Mouse (Mus musculus): Measurements from ENCODE around the gene Ackr2.
A peak's percentile ranks its signal among the peaks of the same experiment; 100 is the strongest.

The Ackr2 gene

DNA sequence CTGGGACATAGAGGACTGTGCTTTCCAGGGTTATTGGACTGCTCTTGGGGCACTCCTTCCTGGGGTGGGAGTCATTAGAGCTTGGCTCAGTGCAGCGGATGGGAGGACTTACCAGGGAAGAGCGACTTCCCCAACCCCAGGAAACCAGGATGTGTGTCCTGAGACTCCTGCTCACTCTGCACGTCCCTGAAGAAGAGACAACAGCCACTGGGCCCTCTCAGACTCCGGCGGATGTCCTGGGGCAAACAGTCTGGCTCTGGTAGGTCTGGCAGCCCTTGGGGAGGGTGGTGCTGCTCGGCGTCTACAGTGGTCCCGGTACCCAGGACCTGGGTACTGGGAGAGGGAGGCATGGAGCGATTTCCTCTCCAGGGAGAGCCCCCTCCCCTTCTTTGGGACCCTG, at the start of gene Ackr2:
TSS of gene Ackr2 (plus strand) at position 111 of the 400 bp plus-strand sequence.
- DNase-seq (ENCODE audit: low spot score in 2 of 2) = no peak

DNA sequence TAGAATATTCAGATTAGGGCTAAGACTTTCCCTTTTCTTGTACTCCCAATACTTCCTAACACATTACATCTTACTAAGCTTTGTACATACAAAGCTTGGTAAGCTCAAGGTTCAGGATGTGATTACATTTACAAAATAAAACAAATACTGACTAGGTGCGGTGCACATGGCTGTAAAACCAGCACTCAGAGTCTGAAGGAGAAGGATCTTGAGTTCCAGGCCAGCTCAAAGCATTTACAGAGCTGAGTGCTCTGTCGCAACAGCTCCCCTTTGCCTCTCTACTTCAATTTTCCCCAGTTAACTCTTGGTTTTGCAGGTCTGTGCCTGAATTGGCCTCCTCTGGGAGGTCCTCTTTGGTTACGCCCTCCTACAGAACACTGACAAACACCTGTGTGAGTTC, 43.9 kb upstream of the Ackr2 start:
- no peak for DNase-seq (ENCODE audit: low spot score in 2 of 2)

DNA sequence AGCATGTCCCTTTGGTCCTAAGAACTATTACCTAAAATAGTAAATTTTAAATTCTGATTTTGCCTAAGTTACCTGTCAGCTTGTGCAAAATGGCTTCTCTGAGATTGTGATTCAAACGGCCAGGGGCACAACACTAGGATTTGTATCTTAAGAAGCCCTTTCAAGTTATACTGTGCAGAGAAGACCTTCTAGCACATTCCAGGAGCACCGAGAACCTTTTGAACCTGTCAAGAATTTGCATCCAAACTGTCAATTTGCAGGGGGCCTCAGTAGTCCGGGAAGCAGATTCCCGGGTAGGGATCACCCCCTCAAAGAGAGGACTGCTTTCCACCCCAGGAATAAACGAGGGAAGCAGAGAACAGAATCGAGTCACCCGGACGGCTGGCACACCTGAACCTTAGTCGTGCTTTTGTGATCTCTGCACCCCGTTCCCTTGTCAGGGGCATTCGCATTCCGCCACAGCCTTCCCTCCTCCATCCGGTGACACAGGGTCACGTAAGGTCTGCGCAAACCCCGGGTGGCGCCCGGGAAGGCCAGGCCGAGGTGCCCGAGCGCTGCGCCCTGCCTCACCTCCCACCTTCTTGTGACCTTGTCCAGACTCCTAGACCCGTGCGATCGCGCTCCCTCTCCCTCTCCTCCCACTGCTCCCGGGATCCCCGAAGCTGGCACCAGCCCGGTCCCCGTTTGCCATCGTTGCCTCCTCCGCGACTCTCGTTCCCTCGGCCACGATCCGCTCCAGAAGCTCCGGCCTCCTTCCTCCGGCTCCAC, 41.3 kb upstream of the Ackr2 start:
- no peak for DNase-seq (ENCODE audit: low spot score in 2 of 2)

DNA sequence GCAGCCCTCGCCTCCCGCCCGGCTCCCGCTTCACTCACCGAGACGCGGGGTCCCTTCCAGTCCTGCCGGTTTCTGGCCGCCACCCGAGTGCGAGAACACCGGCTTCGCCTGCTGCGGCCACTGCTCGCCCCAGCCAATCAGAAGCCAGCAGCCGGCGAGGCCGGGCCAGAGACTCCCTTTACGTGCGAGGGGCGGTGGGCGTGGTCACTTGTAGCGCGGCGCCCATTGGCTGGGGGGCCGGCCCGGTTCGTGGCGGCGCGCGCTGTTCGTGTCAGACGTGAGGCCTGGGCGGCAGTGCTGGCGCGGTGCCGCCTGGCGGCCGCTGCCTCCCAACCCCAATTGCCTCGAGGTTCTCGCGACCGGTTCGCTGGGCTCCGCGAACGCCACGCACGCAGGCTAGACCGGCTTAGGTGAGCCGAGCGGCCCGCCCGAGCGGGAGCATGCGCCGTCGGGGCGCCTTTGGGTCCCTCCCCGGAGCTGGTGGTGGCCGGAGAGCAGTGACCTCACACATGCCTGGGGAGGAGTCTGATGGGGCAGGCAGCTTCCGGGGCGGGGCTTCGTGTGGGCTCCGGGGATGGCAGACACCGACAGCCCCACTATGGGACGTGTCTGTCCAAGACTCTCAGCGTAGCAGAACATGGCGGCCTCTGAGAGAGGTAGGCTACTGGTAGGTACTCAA, 40.5 kb upstream of the Ackr2 start:
- DNase-seq (ENCODE audit: low spot score in 2 of 2) = peak; percentile 97 to 98

DNA sequence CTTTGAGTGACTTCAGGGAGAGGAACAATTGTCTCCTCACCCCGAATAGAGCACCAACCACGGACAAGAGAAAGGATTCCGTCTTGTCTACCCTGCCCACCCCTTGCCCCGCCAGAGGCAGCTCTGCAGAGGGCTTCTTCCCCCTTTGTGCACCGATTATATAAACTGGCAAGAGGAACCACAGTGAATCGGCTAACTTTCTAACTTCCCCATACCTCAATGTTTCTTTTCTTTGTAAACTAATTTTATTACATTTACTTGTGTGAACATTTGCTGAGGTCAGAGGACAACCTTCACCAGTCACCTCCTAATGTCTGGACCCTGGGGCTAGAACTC, 40.0 kb upstream of the Ackr2 start, which contains the start of gene Higd1a:
TSS of gene Higd1a (minus strand) at position 210 of the 336 bp plus-strand sequence.
- no peak for DNase-seq (ENCODE audit: low spot score in 2 of 2)

DNA sequence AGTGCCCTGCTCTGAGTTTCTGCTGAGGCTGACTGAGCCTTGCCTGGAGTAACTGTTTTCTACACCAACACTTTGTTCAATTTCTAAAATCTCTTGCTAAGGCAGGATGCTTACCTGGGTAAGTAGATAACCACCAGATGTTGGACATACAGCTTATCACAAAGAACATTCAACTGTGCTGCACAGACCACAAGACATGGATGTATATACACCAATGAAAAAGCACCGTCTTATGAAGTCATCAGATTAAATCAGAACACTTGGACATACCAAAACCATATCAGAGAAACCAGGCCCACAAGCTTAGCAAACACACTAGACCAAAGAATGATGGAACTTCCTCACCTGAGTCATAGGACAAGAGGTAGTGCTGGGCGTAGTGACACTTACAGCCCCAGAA, 38.8 kb upstream of the Ackr2 start:
- no peak for DNase-seq (ENCODE audit: low spot score in 2 of 2)

DNA sequence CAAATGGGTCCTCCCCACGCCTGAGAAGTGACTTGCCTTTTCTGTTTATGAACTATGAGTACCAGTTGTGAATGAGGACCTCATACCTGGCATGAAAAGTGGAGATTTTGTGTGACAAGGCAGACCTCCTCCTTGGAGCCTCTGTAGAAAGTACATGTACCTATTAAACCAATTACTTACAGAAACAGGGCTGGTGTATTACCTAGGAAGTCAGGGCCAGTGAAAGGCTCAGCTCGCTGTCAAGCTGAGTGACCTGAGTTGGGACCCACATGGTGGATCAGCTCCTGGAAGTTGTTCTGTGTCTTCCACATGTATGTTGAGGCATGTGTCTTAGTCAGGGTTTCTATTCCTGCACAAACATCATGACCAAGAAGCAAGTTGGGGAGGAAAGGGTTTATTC, 37.2 kb upstream of the Ackr2 start:
- DNase-seq (ENCODE audit: low spot score in 2 of 2) = no peak

DNA sequence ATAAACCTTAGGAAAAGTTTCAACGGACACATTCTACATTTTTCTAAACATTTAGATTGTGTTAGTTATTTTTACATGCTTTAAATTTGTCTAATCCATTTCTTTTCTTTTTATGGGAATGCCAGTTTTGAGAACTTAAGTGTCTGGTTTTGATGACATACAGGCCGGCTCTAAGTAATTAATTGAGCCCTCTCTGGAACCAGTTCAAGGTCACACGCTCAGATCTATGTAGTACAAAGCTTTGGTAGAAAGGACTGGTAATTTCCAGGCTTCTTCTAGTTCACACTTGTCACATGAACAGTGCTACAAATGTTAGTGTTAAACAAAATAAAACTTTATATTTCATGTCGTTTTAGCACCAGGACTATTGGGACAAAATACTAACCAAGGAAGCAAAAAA, 33.3 kb upstream of the Ackr2 start:
- DNase-seq (ENCODE audit: low spot score in 2 of 2) = no peak

DNA sequence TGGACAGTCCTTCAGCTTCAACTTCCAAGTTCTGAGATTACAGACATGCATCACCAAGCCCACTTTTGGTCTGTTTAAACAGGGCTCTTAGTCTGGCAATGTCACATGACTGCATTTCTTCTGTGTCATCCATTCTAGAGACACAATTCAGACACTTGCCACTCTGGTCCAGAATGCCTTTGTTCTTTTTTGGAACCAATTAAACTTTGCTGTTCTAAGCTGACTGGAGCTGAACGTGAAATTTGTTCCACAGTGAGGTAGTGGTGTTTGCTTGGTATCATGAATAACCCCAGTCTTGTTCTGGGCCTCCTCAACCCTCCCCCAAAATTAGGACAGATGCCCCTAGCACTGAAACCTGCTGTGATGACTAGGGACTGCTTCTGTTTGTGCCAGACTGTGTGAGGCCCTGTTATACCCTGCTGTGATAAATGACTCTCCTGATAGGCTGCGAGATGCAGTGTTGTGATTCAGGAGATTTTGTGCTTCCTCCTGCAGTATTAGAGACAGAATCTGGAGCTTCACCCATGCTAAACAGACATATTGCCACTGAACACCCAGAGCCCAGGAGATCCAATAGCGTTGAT, 32.6 kb upstream of the Ackr2 start:
- no peak for DNase-seq (ENCODE audit: low spot score in 2 of 2)

DNA sequence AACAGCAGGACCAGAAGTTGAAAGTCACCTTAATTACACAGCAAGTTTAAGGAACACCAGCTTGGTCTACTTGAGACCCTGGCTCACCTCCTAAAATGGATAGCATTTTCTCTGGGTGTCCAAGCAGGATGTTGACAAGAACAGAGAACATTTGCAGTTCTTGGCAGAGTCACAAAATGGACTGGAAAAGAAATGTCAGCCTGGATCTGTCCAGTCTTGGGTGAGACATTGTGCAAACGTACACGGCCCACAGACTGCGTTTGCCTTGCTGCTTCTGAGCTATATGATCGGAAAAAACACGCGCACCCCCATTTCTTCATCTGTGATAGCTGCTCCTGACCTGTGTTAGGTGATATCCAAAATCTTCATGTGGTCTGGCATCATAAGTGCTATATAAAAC, 30.5 kb upstream of the Ackr2 start:
- no peak for DNase-seq (ENCODE audit: low spot score in 2 of 2)

DNA sequence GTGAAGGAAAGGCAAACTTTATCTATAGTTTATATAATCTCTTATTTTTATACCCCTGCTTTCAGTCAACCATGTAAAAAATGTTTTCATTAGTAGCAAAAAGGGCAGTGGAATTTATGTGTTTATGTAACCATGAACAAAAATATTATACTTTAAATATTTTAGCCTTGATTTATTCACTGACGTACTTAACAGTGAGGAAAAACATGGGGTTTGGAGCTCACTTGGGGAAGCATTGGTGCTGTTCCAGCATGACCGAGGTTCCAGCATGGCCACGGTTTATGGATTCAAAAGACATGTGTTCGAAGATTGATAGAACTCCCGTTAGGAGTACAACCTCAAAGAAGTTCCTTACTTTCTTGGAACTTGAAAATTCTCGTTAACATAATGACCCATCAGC, 29.9 kb upstream of the Ackr2 start:
- DNase-seq (ENCODE audit: low spot score in 2 of 2) = no peak

DNA sequence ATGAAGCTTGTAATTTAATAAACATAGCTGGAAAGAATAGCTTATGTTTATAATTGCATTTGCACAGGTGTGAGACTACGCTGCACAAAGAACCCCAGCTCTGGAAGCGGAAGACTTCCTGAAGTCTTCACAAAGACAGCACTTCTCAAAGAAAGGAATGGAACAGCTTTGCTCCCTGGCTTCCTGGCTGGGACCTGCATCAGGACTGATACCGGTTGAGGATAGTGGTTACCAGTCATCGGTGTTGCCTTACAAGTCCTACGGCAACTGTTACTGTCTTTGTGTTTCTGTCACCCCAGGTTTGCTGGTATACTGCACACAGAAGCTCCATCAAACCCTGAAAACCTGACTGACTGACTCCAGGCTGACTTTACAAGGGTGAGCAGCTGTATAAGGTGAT, 28.7 kb upstream of the Ackr2 start:
- no peak for DNase-seq (ENCODE audit: low spot score in 2 of 2)

DNA sequence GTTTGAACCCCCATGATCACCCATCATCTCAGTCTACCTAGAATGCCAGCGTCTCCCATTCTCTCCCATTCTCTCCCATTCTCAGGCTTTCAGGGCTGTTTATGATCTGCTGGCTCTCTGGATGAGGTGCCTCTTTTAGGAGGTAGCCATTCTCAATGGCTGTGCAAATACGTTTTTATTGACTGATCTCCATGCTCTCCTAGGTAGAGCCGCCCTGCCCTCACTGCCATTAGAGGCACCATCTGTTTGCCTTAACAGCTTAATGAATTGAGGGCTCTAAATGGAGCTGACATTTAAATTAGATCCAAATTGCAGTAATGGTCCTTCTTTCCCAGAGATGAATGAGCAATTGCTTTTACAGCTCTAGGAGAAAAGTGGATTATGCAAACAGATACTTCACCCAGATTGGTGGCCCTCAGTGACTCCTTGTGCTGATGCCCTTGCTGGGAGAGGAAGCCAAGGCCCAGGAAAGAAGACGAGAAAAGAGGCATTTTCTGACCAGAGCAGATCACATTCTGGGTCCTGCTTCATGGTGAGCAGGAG, 28.1 kb upstream of the Ackr2 start:
- DNase-seq (ENCODE audit: low spot score in 2 of 2) = no peak

DNA sequence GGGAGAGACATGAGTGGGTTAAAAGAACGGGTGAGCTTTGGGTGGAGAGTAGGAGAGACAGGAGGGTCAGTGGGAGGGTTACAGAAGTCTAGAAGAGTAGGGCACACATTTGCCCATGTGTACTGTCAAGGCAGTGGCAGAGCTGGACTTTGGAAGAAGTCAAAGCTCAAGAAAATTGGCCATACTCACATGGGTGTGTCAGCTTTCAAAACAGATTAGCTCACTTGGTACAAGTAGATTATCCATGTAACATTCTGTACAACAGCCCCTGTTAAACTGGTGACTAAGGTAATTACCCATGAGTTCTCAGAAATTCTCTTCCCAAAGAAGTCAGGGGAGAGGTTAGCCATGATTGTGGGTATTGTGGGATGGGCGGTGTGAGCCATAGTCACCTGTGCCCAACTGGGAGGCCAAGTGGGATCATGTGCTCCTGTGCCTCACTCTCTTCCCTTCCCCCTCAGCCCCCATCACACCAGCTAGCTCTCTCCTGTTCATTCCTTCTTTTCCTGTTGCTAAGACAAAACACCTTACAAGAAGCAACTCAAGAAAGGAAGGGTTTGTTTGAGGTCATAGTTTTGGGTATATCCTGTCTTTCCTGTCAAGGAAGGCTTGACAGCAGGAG, 26.0 kb upstream of the Ackr2 start:
- no peak for DNase-seq (ENCODE audit: low spot score in 2 of 2)

DNA sequence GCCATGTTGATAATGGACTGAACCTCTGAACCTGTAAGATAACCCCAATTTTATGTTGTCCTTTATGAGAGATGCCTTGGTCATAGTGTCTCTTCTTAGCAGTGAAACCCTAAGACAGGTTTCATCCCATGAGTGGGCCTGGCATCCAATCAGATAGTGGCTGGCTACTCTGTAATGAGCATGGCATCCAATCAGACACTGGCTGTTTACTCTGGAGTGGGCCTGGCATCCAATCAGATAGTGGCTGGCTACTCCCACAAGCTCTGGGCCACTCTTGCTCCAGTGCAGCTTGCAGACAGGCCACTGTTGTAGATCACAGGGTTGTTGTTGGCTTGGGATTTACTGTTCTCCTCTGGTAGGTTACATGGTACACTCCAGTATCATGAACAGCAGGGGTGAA, 24.6 kb upstream of the Ackr2 start:
- DNase-seq (ENCODE audit: low spot score in 2 of 2) = no peak

DNA sequence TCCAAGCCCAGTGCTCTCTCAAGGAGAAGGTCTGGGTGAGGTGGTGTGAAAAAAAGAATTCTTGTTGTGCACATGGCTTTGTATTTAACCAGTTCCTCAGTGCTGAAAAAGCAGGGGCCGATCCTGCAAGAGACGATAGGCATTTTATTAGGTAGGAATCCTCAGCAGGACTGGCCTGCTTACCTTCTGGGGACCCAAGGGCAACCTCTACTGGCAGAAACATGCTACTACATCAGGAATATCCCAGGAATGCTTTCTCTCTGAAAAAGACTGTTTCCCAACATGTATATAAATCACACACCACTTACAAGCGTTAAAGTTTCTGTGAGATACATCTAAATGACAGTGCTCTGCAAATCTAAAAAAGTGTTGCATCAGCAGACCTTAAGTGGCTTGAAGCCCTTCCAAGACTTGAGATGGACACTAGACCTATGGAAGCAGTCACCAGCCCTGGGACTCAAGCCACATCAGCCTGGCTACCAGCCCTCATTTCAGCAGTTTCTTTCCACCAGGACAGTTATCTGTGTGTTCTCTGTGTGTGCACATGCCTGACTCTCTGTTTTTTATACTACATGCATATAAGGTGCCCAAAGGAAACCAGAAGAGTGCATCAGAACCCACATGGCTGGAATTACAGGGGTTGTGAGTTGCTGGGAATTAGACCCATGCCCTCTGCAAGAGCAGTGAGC, 21.0 kb upstream of the Ackr2 start:
- no peak for DNase-seq (ENCODE audit: low spot score in 2 of 2)

DNA sequence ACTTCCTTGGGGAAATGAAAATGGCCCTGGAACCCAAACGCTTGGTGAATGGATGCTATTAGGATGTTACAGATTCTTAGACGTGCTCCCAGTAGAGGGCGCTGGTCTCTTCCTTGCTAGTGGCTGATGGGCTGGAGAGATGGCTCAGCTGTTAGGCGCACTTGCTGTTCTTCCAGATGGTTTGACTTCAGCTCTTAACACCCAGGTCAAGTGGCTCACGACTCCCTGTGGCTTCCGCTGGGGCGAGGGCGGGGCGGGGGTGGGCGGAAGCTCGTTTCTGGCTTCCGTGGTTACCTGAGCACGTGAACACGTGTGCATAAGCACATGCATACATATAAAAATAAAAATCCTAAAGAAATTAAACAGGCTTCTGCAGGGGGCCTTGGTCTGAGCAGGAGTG, 17.3 kb upstream of the Ackr2 start:
- peak; percentile 56 to 72 for DNase-seq (ENCODE audit: low spot score in 2 of 2)

DNA sequence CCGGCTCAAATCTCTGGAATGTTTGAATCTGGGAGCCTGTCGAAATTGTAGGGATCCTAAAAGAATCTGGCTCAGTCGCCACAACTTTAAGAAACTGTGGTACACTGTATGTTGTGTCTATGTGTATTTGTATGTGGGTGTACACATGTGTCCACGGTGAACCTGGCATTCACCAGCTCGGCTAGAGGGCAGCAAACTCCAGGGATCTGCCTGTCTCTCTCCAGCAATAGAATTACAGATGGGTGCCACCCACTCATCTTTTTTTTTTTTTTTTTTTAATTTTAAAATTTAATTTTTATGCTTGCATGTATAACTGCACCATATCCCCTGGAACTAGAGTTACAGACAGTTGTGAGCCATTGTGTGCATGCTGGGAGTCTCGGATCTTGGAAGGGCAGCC, 16.9 kb upstream of the Ackr2 start:
- DNase-seq (ENCODE audit: low spot score in 2 of 2) = no peak

DNA sequence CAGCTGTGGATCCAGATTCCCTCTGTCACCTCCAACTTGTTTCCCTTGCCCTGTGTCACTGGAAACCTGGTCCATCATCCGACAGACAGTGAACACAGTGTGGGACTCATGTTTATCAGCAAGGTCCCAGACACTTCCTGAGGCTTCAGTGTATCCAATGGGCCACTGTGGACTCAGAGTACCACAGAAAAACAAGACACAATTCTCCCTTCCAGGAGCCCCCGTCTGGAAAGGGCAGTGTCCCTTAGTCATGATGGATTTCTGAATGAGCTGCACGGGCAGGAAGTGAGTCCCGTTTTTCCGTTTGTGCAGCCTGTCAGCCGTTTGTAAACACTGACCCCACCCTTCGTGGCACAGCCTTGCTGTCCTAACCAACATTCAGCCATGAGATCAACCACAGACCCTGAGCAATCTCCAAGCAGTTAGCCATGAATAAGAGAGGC, 16.1 kb upstream of the Ackr2 start:
- no peak for DNase-seq (ENCODE audit: low spot score in 2 of 2)

DNA sequence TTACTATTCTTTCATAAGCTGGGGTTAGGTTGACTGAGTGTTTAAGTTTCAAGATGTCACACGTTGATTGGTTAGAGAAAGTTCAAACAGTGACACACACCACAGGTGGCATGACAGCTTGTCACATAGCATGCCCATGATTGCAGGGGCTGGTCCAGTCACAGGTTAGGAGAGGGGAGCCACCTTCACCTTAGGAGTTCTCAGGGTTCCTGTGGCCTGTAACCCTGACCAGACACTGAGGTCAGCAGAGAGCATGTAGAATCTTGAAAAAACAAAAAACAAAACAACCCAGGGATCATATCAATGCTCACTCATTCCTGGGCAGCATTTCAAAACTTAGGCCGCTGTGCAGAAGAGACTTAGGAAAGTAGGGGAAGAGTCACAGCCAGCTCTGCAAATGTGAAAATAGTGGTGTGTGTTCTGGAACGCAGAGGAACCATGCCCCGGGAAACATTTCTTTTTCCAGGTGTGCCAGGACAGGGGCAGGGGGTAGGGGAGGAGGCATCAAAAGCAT, 8.2 kb upstream of the Ackr2 start:
- DNase-seq (ENCODE audit: low spot score in 2 of 2) = no peak

DNA sequence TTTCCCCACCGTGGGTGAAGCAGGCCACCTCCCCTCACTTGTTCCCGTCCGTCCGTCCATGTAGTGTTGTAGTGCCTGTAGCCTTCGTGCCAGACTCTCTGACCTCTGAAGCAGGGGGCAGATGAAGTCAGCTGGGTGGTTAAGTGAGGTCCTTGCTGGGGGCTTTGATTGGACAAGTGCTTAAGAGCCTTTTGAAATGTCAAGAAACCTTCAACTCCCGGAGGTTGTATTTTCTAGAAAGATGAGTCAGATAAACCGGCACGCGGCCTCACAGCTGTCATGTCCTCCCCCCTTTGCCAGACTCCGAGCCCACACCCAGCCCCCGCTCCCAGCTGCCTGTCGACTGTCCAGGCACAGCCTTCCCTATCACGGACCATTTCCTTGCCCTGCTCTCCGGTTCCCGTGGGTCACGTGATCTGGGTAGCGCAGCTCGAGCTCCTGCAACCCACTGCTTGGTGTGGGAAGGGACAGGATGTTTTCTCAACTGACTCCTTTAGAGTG, 7.7 kb upstream of the Ackr2 start:
- DNase-seq (ENCODE audit: low spot score in 2 of 2) = peak; percentile 25 to 29
